Mouse (Mus musculus): ENCODE measurements around the gene Rasgrf1. TPM values are rescaled to one million over a fixed set of nuclear protein-coding genes. Genes with fewer than 3 reads are reported as not detected.

Rasgrf1 gene
- total RNA-seq, 1 experiment from 2014 or later: not detected

DNA sequence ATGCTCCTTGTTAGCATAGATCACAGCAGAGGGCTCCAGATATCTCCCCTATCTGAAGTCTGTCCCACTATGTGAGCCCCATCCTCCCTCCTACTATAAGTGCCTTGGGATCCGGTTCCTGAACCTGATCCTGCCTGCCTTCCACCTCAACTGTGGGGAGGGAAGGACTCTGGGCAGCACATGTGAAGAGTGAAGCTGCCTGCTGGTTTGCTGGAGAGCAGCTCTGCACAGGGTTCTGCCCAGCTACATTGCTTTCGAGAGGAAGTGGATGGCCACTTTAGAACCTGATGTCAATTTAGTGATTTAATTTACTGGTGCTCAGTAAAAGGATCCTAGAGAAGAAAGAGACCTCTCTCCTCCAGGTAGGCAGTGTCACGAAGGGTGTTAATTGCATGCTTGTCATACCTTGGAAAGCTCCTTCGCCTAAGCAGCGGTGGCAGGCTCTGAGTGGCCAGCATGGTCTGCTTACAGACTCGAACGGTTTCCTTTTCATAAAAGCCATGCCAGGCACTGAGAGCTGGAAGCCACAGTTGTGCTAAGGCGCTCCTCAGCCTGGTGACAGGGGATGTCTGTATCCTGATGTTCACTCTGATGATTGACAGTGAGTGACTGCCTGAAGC, 45.3 kb downstream of the Rasgrf1 start:
- ATAC-seq (ENCODE audit: extremely low read depth, insufficient number of reproducible peaks, low FRiP score, poor library complexity, severe bottlenecking): no peak

DNA sequence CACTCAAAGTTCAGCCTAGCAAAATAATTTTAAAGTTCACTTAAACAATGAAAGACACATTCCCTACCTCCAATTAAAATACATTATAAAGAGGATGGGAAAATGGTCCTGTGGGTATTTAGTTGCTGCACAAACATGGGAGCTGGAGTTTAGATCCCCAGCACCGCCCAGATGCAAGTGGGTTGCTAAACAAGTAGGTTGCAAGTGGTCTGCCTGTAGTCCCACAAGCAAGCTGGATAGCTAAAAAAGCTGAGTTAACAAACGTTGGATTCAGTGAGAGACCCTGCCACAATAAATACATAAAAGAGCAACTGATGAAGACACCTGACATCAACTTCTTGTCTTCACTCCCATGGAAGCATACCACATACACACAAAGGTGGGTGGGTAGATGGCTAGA, 49.3 kb downstream of the Rasgrf1 start:
- ATAC-seq (ENCODE audit: extremely low read depth, insufficient number of reproducible peaks, low FRiP score, poor library complexity, severe bottlenecking): no peak

DNA sequence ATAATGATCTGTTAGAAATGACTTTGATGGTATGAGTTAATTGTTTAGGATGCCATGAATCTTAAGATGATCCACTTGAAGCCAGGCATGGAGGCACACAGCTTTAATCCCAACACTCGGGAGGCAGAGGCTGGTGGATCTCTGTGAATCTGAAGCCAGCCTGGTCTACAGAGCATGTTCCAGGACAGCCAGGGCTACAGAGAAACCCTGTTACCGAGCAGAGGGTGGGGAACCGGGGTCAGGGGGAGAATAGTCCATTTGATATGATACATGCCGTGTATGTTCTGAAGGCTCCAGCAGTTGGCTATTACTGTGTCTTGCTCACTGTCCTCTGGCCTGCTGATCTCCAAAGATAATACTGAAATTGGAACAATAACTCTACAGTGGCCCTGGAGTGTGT, 54.4 kb downstream of the Rasgrf1 start:
- no peak for ATAC-seq (ENCODE audit: extremely low read depth, insufficient number of reproducible peaks, low FRiP score, poor library complexity, severe bottlenecking)

DNA sequence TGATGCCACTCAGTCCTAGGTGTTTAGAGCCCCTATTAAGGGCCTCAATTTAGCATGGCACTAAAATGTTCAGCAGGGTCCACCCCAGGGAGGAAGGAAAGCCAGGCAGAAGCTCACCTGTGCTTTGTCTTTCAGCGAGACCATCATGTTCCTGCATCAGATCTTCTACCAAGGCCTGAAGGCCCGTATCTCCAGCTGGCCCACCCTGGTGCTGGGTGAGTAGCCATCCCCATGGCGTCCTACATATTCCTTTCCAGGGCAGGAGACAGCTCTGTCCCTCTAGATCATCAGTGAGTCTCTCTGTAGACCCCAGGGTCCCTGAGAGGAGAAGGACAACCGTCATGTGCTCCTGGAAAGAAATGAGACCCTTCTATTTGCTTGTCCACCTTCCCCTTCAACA, 58.0 kb downstream of the Rasgrf1 start:
- no peak for ATAC-seq (ENCODE audit: extremely low read depth, insufficient number of reproducible peaks, low FRiP score, poor library complexity, severe bottlenecking)

DNA sequence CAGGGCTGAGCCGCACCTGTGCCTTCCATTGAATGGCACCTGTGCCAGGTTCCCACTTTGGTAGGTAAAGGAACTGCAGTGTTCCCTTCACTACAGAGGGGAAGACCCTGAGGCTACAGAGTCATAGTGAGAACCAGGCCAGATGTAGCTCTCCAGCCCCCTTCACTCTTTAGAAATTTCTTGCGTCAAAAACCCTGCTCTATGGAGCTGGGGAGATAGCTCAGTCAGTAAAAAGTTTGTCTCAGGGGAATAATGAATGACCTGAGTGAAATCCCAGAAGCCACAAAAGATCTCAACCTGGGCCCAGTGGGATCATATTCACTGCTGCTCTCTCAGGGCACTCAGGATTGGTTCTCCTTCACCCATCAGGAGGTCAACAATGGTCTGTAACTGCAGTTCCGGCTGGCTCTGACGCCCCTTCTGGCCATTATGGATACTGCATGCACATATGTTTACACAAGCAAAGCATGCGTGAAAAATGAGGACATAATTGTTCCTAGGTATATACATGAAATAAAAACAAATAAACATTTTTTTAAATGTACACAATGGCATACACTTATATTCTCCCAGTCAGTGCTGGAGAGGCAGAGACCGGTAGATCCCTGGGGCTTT, 59.2 kb downstream of the Rasgrf1 start:
- no peak for ATAC-seq (ENCODE audit: extremely low read depth, insufficient number of reproducible peaks, low FRiP score, poor library complexity, severe bottlenecking)

DNA sequence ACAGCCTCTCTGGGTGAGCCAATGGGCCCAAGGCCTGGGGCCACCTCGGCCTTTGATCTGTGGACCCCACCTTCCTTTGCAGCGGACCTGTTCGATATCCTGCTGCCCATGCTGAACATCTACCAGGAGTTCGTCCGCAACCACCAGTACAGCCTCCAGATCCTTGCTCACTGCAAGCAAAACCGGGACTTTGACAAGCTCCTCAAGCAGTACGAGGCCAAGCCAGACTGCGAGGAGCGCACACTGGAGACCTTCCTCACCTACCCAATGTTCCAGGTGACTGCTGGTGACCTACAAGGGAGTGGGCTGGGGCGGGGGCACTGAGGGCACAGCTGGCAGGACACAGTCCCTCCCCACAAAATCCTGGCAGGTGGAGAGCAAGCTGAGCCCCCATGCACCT, 60.6 kb downstream of the Rasgrf1 start:
- ATAC-seq (ENCODE audit: extremely low read depth, insufficient number of reproducible peaks, low FRiP score, poor library complexity, severe bottlenecking): no peak

DNA sequence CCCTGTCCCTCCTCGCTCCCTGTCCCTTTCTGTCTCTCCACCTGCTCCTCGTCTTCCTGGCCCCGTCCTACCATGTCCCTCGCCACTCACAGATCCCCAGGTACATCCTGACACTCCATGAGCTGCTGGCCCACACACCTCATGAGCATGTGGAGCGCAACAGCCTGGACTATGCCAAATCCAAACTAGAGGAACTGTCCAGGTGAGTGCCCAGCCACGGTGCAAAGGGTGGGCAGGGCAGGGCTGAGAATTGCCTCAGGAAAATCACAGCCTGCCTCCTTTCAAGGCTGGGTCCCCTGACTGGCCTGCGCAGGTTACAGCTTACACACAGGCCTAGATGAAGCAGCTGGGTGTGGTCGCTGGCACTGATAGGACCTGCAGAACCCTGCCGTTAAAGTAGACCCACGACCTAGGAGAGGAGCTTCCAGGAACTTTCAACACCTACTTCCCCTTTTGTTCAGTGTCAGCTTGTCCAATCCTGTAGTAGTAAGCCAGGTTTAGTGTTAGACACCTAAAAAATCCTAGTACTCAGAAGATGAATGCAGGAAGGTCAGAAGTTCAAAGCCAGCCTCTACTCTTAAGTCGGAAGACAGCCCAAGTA, 61.3 kb downstream of the Rasgrf1 start:
- no peak for ATAC-seq (ENCODE audit: extremely low read depth, insufficient number of reproducible peaks, low FRiP score, poor library complexity, severe bottlenecking)

DNA sequence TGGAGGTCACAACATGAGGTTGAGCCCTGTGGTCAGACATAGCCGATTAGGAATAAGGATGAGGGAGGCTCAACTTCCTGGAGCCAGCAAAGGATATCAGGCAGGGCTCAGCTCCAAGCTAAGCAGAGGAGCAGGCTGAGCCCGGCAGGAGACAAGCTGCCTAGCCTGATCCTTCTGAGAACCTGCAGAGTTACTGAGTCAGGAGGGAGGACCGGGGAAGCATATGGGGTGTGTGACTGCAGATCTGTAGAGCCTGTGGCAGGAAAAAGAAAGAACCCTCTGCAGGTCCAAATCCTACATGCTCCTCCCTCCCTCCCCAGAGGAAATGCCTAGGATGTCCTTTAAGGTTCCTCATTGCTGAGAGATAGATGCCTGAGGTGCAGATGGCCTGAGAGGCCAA, 62.6 kb downstream of the Rasgrf1 start:
- ATAC-seq (ENCODE audit: extremely low read depth, insufficient number of reproducible peaks, low FRiP score, poor library complexity, severe bottlenecking): no peak

DNA sequence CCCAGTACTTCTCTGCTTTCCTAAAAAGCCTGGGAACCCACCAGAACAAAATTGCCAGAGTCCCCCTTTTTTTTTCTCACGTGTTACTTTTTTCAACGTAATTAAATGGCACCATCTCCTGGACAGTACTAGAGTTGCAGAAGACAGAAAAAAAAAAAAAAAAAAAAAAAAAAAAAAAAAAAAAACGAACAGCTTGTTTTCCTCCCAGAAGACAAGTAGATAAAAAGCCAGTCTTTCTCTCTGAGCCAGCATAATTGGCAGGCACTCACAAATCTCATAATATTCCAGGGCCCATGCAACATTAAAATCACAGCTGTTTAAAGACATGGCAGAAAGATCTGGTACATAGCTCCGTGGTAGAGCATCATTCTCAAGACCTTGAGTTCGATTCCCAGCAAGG, 64.1 kb downstream of the Rasgrf1 start:
- ATAC-seq (ENCODE audit: extremely low read depth, insufficient number of reproducible peaks, low FRiP score, poor library complexity, severe bottlenecking): no peak

DNA sequence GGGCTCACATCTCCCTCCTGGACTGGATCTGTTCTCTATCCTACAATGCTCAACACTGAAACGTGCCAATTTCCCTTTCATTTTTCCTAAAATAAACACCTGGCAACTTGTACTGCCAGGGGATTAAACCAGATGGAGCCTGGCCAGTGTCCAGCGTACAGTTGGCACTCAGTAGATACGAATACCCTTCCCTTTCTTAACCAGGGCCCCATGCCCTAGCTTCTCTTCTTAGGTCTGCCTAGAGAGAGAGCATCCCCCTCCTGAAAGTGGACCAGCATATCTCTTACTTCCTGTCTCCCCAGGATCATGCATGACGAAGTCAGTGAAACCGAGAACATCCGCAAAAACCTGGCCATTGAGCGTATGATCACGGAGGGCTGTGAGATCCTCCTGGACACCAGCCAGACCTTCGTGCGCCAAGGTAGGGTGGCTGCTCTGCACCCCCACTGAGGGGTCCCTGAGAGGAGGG, 64.8 kb downstream of the Rasgrf1 start:
- no peak for ATAC-seq (ENCODE audit: extremely low read depth, insufficient number of reproducible peaks, low FRiP score, poor library complexity, severe bottlenecking)

DNA sequence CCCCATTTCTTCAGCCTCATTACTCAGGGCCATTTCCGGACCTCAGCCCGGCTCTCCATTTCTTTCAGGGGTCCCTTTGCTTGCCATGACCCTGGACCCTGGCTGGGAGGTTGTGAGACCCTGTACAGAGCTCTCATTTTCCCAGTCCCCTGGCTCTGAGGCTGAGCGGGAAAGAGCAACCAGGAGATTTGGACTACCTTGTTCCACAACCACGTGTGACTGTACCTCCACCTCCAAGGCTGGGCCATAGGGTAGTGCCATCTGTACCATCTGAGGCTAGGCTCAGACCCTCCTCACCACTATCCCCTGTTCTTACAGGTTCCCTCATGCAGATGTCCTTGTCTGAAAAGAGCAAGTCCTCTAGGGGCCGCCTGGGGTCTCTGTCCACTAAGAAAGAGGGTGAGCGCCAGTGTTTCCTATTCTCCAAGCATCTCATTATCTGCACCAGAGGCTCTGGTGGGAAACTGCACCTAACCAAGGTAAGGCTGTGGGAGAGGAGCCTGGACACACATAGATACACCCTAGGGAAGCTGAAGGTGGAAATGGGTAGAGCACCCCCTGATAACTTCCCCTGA, 66.7 kb downstream of the Rasgrf1 start:
- ATAC-seq (ENCODE audit: extremely low read depth, insufficient number of reproducible peaks, low FRiP score, poor library complexity, severe bottlenecking): no peak

DNA sequence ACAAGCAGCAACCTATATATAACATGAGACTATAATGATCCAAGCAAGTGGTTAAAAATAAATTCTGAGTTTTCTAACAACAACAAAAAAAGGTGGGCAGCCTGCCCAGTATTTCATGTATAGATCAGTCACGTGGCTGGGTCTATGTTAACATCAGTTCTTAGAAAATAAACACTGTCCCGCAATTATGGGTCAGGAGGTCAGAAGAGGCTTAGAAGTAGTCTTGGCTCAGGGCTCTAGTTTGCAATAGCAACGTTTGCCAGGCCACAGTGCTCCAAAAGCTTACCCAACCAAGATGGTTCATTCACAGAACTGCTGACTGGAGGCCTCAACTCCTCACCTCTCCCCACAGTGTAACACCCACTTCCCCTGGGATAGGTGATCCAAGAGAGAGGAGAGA, 69.5 kb downstream of the Rasgrf1 start:
- ATAC-seq (ENCODE audit: extremely low read depth, insufficient number of reproducible peaks, low FRiP score, poor library complexity, severe bottlenecking): no peak

DNA sequence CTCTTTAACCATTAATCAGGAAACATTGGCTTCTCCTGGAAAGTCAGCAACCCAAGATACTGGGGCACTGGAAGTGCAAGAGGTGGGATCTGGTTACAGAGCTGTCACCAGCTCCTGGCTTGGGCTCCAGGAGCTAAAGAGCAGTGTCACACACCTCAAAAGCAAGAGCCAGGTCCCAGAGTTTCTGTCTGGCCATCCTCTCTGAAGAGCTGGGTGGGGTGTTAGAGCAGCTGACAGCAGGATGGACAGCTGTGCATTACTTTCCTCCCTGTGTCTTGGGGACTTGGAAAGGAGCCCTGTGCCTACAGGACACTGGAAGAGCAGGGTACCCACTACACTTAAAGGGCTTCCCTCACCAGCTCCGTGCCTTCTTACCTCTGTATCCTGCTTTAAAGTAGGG, 72.5 kb downstream of the Rasgrf1 start:
- ATAC-seq (ENCODE audit: extremely low read depth, insufficient number of reproducible peaks, low FRiP score, poor library complexity, severe bottlenecking): no peak

DNA sequence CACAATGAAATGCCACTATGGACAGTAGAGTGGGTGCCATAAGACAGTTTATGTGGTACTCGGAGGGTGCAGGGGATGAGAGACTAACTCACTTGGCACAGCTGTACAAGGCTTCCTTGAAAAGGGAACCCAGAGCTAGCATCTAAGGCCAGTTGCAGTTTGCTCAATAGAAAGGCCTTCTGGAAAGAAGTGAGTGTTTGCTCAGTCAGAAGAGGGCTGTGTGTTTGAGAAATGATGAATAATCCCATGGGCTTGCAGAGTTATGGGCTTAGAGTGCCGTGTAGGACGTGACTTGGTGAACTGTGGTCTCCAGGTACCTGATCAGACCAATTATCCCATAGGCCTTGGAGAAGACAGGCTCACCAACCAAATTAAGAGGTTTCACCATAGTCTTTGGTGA, 78.3 kb downstream of the Rasgrf1 start:
- no peak for ATAC-seq (ENCODE audit: extremely low read depth, insufficient number of reproducible peaks, low FRiP score, poor library complexity, severe bottlenecking)

DNA sequence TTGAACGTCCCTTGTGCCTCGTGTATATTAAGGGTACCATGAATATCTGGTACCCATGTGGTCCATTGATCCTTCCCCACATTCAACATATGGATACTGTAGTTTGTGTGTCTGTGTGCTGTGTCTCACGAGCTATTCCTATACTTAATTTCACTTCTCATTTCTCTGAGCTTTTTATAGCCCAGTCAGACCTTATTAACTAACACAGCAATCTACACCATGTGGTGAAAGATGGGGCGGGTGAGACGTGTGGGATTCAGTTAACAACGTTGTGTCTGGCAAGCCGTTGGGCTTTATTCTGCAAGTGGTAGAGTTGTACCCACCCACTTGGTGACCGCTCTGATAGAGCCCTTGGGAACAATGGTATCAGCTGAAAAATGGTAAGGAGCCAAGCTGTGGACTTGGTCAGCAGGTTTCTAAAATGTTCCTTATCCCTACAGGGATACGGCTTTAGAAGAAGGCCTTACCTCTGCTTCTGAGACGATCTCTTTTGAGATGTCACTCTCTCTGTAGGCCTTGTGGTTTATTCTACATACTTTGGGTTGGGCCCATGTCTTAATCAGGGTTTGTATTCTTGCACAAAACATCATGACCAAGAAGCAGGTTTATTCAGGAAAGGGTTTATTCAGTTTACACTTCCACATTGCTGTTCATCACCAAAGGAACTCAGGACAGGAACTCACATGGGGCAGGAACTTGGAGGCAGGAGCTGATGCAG, 79.3 kb downstream of the Rasgrf1 start:
- ATAC-seq (ENCODE audit: extremely low read depth, insufficient number of reproducible peaks, low FRiP score, poor library complexity, severe bottlenecking): peak; percentile 51; the same call in 1 of the 2 replicates

DNA sequence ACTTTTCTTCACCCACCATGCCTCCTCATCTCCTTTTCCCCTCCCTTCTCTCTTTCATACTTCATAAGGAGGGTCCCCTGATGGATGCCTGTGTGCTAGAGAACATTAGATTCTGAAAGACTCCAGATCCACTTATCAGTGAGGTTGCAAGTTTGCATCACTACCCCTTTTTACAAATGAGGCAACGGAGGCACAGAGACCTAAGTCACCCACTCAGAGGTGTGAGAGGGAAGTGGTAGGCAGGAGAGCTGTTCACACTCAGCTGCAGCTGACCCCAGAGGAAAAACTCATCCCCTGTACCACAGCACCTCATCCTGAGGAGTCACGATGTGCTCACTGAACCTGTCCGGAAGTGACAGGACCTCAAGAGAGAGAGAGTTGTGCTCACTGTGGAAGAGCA, 96.7 kb downstream of the Rasgrf1 start:
- no peak for ATAC-seq (ENCODE audit: extremely low read depth, insufficient number of reproducible peaks, low FRiP score, poor library complexity, severe bottlenecking)

DNA sequence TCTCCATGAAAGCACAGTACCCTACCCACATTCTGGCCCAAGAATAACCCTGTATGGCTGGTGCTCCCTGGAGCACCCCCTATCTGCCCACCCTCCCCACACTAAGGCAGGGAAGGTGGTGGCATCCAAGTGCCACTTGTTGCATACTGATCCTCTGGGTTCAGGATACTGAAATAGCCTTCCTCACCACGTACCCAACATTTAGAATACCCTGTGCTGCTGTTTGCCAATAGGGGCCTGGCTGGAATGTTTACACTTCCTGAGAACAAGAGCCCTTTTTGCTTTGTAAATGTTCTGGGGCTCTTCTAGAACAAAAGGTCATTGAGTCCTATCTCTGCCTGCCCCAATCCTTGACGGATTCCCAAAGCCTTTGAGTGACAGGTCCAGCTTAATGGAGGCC, 97.4 kb downstream of the Rasgrf1 start:
- no peak for ATAC-seq (ENCODE audit: extremely low read depth, insufficient number of reproducible peaks, low FRiP score, poor library complexity, severe bottlenecking)

DNA sequence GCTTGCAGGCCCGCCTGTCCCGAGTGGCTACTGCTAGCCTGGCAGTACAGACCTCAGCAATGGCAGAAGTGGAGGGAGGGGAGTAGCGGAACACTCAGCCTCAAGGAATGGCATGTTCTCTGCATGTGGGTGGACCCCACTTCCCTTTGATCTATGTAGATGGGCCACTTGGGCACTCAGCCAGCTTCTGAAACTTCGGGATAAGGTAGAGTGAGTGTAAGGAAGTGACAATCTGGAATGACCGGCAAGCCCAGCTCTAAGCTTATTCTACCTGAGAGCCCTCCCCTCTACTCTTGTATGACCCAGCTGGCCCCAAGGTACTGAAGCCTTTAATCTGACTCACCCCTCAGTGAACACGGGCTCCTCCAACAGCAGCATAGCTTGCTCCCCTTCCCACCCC, 98.4 kb downstream of the Rasgrf1 start:
- no peak; the same call in 1 of the 2 replicates for ATAC-seq (ENCODE audit: extremely low read depth, insufficient number of reproducible peaks, low FRiP score, poor library complexity, severe bottlenecking)

DNA sequence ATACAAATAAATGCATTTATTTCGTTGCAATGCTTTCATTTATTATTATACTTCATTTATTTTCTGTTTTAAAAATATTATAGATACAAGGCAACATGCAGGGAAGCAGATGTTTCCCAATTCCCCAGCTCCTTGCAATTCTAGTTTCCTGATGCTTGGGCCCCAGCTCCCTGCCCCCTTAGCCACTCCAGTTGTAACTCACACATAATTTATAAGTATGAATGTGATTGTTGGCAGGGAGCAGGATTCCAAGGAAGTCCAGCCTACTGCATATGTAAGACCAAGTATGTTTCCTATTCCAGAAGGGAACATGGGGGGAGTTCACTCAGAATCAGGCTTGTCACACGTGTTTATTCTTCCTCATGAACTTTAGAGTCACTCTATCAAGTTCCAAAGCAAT, 102.1 kb downstream of the Rasgrf1 start:
- ATAC-seq (ENCODE audit: extremely low read depth, insufficient number of reproducible peaks, low FRiP score, poor library complexity, severe bottlenecking): no peak

DNA sequence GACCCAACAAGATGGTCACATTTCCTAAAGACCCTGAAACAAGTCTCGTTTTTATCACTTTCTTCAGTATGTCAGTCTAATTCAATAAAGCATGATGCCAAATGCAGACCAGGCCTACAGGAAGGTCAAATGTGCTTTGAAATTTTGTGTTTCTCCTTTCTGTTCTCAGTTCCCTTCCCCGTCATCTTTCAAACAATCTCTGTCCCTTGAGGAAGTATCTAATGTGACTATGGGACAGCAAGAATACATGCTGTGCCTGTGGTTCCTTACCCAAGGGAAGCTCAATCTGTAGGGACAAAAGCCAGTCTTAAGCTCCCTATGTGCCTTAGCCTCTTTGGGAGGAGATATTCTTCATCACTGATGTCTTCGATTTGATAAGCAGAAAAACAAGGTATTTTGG, 104.9 kb downstream of the Rasgrf1 start:
- ATAC-seq (ENCODE audit: extremely low read depth, insufficient number of reproducible peaks, low FRiP score, poor library complexity, severe bottlenecking): no peak

All from neutrophil, adult 5-6 weeks (primary cell).